Mouse (Mus musculus) spleen, adult 12 weeks (tissue): ENCODE results near the gene Cdh4.

Experiments
- DNase-seq: peaks from one replicate; pipeline ENCODE4 v3.0.0; 2022; ENCODE audit warnings: low spot score

Cdh4 gene

DNA sequence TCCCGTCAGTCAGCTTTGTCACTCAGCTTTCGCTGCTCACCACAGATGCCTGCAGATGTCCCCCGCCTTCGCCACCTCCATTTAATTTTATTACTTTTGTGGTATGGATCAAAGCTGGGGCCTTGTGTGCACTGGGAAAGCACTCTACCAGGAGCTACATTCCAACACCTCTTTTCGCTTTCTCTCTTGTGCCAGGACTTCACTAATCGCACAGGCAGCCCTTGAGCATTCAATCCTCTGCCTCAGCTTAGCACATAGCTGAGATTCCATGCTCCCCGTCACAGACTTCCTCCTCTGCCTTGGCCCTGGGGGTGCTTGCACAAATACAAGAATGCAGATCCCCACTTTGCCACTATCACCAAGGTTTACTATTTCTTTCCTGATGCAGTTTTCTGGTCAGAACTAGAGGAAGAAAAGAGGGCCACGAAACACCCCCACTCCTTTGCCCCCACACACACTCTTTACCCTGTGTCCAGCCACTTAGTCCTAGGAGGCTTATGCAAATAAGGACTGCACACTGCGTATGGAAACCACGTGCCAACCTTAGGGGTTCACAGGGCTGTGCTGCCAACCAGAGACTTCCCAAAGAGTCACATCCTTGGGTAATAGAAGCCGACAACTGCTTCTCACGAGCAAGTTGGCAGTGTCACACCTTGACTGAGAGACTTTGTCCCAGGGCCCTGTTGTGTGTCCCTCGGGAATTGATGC is 350.3 kb downstream of the Cdh4 start:
- no peak for DNase-seq

DNA sequence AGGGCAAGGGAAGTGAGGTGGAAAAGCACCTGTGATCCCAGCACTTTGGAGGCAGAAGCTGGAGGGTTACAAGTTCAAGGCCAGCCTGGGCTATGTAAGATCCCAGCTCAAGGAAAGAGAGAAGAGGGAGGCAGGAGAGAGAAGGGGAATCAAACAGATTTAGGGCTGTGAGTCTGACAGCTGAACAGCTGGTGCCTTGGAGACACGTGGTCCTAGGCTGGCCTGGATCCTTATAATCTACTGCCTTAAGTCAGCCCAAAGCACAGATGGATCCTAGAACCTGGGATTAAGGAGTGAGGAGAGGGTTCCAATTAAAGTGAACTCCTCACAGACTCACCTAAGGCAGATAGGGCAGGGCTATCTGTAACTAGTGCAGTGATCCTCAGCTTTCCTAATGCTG is 352.1 kb downstream of the Cdh4 start:
- DNase-seq = no peak

- no peak for DNase-seq
Measured at GRCm38 (mm10) chr2:179795452-179795851, 353.2 kb downstream of the Cdh4 start.

GRCm38 (mm10) chr2:179799906-179800532 is 357.8 kb downstream of the Cdh4 start:
- no peak for DNase-seq

DNA sequence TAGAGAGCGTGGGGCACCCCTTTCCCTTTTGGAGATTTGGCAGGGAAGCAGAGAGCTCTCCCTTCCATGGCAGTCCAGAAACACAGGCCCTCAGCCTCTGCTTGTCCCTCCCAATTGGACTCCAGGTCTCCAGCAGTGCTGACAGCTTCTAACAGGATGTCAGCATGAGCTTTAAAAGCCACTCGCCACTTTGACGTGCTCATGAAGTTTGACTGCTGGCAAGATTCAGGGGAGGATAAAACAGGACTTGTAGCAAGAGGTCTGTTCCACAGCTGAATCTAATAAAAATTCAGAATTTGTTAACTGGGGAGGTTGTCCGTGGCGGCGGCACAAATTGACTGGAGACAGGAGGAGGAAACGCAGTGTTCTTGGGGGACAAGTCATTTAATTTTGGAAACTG is 358.8 kb downstream of the Cdh4 start:
- DNase-seq = no peak

DNA sequence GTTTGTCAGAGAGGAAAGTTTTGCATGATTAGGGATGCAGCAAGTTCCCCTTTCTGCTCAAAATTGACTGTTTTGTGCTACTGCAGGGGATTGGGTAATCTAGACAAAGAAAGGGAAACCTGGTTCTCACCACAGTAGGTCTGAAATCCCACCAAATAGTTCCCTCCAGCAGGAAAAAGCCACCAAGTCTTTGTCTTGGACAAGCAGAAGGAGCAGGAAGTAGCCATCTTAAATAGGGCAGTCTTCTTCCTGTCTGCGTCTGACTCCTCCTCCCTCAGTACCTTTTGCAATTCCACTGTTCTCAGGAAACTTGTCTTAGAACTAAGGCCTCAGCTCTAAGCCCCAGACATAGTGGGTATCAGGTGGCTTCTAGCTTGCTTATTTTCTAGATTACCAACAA is 360.2 kb downstream of the Cdh4 start:
- no peak for DNase-seq

DNA sequence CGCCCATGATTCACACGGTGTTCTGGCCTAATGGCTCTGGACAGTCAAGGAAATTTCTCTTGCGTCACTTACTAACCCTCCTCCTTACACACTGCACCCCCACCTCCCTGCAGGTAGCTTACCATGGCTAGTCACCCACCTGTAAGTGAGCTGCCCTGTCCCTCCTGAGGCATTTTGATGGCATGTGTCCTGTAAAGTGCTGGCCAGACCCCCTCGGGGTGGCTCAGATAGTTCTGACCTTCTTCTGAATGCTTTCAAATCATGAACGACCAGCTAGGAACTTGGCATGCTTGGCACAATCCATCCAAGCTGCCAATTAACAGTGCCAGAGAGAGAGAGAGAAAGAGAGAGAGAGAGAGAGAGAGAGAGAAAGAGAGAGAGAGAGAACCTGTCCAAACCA is 368.9 kb downstream of the Cdh4 start:
- no peak for DNase-seq

- no peak for DNase-seq
Measured at GRCm38 (mm10) chr2:179813035-179813827, 371.0 kb downstream of the Cdh4 start.

GRCm38 (mm10) chr2:179824776-179825326 is 382.6 kb downstream of the Cdh4 start:
- no peak for DNase-seq

GRCm38 (mm10) chr2:179828968-179829367 is 386.7 kb downstream of the Cdh4 start:
- no peak for DNase-seq

DNA sequence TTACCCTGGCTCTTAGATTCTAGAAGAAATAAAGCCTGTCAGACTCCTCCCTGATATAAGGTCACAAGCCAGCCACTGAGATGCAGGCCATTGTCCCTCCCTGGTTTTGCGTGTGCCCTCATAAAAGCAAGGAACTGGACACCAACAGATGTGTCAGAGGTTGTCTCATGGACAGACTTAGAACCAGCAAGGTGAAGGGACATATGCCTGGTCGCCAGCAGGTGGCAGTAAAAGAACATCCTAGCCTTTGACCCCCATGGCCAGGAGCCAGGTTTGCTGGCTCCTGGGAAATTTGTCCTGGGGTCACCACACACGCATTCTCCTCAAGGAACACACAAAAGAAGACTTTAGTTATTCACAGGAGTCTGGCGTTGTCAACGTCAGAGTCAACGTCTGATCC is 387.7 kb downstream of the Cdh4 start:
- no peak for DNase-seq

DNA sequence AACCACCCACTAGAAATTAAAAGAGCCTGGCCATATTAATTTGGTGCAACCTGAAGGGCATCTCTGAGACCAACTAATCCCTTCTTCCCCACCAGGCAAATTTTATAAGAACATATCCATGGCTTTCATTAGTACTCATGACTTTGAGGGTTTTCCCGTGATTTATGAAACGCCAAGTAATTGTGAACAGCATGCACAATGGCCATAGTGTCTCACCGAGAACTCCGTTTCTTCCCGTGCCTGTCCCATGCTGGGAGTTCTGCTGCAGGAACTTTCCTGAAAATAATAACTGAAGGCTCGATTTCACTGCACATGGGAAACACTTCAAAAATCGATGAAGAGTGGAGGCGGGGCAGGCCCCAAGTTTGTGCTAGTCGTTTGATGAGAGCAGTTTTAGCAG is 392.7 kb downstream of the Cdh4 start:
- DNase-seq = no peak

DNA sequence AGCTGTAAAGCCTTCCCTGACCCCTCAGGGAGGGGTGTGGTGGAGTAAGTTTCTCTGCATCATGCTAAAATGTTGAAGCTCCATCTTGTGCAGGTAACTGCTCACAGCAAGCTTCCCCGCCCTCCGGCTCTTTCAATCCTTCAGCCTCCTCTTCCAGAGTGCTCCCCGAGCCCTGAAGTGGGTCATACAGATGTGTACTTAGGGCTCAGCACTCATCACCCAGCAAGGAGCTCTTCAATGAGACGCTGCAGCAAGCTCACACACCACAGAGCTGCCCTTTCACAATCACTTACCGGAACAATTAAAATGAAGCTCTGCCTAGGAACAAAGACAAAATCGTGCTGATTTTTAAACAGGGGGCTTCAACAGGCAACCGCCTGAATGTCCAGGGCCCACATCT is 393.3 kb downstream of the Cdh4 start:
- no peak for DNase-seq

- no peak for DNase-seq
Measured at GRCm38 (mm10) chr2:179837186-179837585, 395.0 kb downstream of the Cdh4 start.

- no peak for DNase-seq
Measured at GRCm38 (mm10) chr2:179838036-179838435, 395.8 kb downstream of the Cdh4 start.

DNA sequence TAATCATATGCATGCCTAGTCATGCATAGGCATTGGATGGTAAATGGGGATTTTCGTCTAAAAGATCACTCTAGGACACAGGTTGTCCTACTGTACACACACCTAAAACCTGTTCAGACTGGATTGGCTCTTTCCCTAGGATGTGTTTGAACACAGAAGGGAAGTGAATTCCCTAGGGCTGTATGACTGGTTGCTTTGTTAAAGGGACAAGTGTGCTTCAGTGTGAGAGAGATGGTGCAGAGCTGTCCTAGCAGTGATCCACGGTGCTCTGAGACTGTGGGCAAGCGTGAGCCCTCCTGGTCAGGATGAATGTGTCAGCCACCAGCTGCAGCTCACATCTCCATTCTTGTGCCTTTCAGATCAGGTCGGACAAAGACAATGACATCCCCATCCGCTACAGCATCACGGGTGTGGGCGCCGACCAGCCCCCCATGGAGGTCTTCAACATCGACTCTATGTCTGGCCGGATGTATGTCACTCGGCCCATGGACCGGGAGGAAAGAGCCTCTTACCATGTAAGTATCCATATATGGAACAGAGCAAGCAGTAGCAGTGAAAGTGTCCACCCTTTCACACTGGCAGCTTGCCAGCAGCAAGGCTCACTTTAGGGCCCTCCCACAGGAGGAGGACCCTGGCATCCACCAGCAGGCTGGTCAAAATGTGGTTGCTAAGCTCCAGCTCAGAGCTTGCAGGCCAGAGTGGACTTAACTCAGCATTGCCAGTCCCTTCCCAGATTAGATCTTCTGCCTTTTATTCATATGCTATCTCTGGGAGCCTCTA is 400.6 kb downstream of the Cdh4 start:
- DNase-seq = no peak

- DNase-seq = no peak
Measured at GRCm38 (mm10) chr2:179849732-179850131, 407.5 kb downstream of the Cdh4 start.

DNA sequence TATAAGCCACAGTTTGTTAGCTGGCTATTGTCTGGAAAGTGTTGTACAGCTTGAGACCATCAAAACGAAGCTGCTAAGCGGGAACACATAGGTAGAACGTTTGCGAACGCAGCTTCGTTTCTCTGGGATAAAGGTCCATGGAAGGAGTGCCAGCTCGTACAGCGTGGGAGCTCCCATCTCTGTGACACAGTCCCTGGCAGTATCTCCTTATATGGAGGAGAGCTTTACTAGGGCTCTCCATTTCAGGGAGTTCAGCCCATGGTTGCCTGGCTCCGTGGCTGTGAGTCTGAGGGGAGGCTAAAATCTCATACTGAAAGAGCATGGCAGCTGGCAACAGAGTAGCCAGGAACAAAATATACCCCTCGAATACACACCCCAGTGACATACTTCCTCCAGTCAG is 409.9 kb downstream of the Cdh4 start:
- no peak for DNase-seq

- no peak for DNase-seq
Measured at GRCm38 (mm10) chr2:179852862-179853261, 410.6 kb downstream of the Cdh4 start.

DNA sequence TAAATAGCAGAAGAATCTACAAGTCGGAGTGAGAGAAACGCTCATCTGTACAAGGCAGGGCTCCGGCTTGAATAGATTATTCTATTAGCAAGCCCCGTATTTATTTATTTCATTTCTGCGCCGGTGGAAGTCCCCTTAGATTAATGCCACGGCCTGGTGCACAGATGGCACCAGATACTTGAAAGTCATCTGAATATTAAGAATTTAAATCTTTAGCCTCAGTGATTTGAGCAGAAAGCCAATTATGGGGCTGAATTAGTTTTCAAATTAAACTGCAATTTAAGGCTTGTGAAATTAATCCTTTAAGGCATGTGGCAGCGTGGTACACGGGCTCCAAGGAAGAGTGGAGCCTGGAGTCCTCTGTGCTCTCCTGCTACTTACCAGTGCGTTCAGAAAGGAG is 411.7 kb downstream of the Cdh4 start:
- no peak for DNase-seq

DNA sequence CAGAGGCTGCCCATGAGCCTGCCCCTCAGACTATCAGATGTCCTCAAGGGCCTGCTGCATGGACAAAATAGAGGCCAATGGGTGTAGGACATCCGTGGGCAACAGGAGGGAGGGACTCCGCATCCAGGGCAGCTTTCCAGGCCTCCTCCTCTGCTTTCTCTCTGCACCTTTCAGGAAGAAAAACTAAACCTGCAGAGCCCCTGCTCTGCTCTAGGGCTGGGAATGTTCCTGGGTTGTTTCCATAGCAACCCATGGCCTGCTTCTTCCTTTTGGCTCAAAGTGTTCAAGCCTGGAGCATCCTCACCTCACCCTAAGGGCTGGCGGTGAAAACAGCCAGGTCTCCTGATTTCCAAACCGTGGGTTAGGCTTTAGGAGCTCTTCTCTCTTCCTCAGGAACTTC is 414.9 kb downstream of the Cdh4 start:
- no peak for DNase-seq

DNA sequence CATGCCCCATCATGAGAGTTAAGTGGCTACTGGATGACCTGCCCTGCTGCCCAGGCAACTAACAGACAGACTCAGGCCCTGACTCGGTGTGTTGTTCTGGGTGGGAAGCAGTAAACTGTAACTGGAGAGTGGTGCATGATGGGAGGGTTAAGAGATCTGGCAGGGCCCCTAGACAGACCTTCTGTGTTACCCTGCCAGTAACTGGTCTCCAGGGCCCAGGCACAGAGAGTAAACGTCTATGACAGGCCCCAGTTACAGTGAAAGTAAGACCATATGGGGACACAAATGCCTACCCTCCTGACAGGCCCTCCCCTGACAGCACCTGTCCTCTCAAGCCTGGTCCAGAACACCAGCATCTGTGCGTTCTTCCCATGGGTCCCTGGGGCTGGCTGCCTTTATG is 420.4 kb downstream of the Cdh4 start:
- no peak for DNase-seq
